Mouse (Mus musculus) neural tube, embryonic 12.5 days (tissue): ENCODE data around the gene Por. TPM values are rescaled to one million over a fixed set of nuclear protein-coding genes. Genes with fewer than 3 reads are reported as not detected.
A peak's percentile ranks its signal among the peaks of the same experiment; 100 is the strongest.

Experiments
- ATAC-seq: fragments of 200-750 bp; cut with Nextera tagmentation; 2 replicates; pipeline ENCODE4 v1.8.0; 2017; ENCODE audit warnings: low read depth, mild to moderate bottlenecking, moderate TSS enrichment, moderate library complexity; ENCODE audit not compliant: low FRiP score
- H3K27ac ChIP-seq: fragments of 300-500 bp; sonication (generic); 2 replicates; pipeline ENCODE4 v1.5.1; 2016
- H3K27me3 ChIP-seq: fragments of 300-500 bp; sonication (generic); replicated peaks from 2 replicates; pipeline ENCODE4 v1.6.1; 2016; ENCODE audit warnings: mild to moderate bottlenecking
- H3K36me3 ChIP-seq: fragments of 300-500 bp; sonication (generic); 2 replicates; pipeline ENCODE4 v1.6.1; 2016; ENCODE audit warnings: mild to moderate bottlenecking
- H3K4me1 ChIP-seq: fragments of 300-500 bp; sonication (generic); 2 replicates; pipeline ENCODE4 v1.6.1; 2016
- H3K4me2 ChIP-seq: fragments of 300-500 bp; sonication (generic); replicated peaks from 2 replicates; pipeline ENCODE4 v1.6.1; 2016; ENCODE audit warnings: mild to moderate bottlenecking
- H3K4me3 ChIP-seq: fragments of 300-500 bp; sonication (generic); 2 replicates; pipeline ENCODE4 v1.5.1; 2016
- H3K9ac ChIP-seq: fragments of 300-500 bp; sonication (generic); 2 replicates; pipeline ENCODE4 v1.6.1; 2016; ENCODE audit warnings: mild to moderate bottlenecking
- H3K9me3 ChIP-seq: fragments of 300-500 bp; sonication (generic); 2 replicates; pipeline ENCODE4 v1.6.1; 2016; ENCODE audit warnings: mild to moderate bottlenecking
- WGBS: fragments of 180-500 bp; shearing (Covaris S2); methylation state at CpG from one replicate; pipeline ENCODE4 v1.1.7; 2016; 5-methylcytosine and 5-hydroxymethylcytosine counted together
- polyA plus RNA-seq: library from polyadenylated mRNA; unstranded; fragments of >200 nt; fragmentation: Nextera tagmentation; extraction: Ambion mirVana; gene quantifications from 2 replicates; pipeline ENCODE4 v1.2.1, GENCODE M21; 2016

Gene Por
- polyA plus RNA-seq, 1 experiment from 2014 or later = 112 TPM

DNA sequence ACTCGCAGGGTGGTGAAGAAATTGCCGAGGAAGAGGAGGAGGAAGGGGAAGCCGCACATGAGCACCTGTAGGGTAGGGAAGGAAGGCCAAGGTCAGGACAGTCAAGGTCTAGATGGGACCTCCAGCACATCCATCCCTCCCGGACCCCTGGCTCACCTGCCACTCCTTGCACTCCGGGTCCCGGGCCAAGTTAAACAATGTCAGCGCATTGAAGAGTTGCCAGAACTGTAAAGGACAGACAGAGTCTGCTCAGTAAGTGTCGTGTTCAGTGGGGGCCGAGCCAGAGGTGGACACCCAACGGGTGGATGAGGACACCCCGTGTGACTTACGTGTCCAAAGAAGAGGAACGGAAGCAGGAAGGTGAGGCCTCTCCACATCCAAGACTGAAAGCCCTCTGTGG lies 65.9 kb downstream of the Por start:
- WGBS = 93% methylated on average over 13 of the region's 13 CpGs
- Histone ChIP-seq H3K9ac (no peak overlapping the region), H3K27me3 (no peaks in the 10 kb centered on the region), H3K9me3 (no peaks in the 10 kb centered on the region), H3K27ac (no peak overlapping the region), H3K4me3 (no peak overlapping the region), H3K4me1 (no peaks in the 10 kb centered on the region), H3K36me3 (peaks cover 79% of the 10 kb centered on the region), H3K4me2 (no peak overlapping the region)
- no peak for ATAC-seq

DNA sequence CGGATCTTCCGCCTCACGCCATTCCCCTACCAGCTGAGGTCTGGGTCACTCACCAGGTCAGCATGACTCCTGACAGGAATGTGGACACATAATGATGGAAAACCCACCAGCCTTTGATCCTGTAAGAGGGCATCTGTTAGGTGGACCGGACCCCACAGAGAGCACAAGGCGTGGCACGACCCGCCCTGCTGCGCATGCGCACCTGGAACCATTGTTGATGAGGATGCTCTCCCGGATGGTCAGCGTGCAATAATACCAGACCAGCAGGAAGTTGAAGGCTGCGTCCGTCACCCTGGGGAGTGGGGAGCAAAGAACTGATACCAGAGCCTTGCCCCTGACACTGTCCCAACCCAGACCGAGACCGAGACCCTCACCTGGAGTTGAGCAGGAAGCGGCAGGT lies 66.7 kb downstream of the Por start:
- no peak overlapping the region for H3K27ac ChIP-seq
- 91% methylated on average over 16 of the region's 16 CpGs for WGBS
- no peaks in the 10 kb centered on the region for H3K27me3 ChIP-seq
- no peaks in the 10 kb centered on the region for H3K4me1 ChIP-seq
- H3K9me3 ChIP-seq = no peaks in the 10 kb centered on the region
- H3K4me2 ChIP-seq = no peak overlapping the region
- no peak overlapping the region for H3K4me3 ChIP-seq
- no peak for ATAC-seq
- peaks cover 79% of the 10 kb centered on the region for H3K36me3 ChIP-seq
- no peak overlapping the region for H3K9ac ChIP-seq

- WGBS = 83% methylated on average over 7 of the region's 7 CpGs
- Histone ChIP-seq H3K27ac (no peak overlapping the region), H3K4me2 (no peak overlapping the region), H3K27me3 (no peaks in the 10 kb centered on the region), H3K4me3 (no peak overlapping the region), H3K9ac (no peak overlapping the region), H3K4me1 (no peaks in the 10 kb centered on the region), H3K9me3 (no peaks in the 10 kb centered on the region), H3K36me3 (peaks cover 78% of the 10 kb centered on the region)
- ATAC-seq = no peak
Observed at GRCm38 (mm10) chr5:135737154-135737553, 67.3 kb downstream of the Por start.

- H3K27me3 ChIP-seq = no peaks in the 10 kb centered on the region
- H3K4me3 ChIP-seq = no peak overlapping the region
- no peak overlapping the region for H3K4me2 ChIP-seq
- no peak for ATAC-seq
- no peak overlapping the region for H3K27ac ChIP-seq
- peaks cover 67% of the 10 kb centered on the region for H3K36me3 ChIP-seq
- no peak overlapping the region for H3K9ac ChIP-seq
- peaks cover 8% of the 10 kb centered on the region for H3K4me1 ChIP-seq
- WGBS = 19% methylated on average over 6 of the region's 6 CpGs
- H3K9me3 ChIP-seq = no peaks in the 10 kb centered on the region
Observed at GRCm38 (mm10) chr5:135738266-135738665, 68.4 kb downstream of the Por start.

- WGBS = 71% methylated on average over 10 of the region's 10 CpGs
- H3K36me3 ChIP-seq = peaks cover 28% of the 10 kb centered on the region
Observed at GRCm38 (mm10) chr5:135742156-135742555, 72.3 kb downstream of the Por start.

DNA sequence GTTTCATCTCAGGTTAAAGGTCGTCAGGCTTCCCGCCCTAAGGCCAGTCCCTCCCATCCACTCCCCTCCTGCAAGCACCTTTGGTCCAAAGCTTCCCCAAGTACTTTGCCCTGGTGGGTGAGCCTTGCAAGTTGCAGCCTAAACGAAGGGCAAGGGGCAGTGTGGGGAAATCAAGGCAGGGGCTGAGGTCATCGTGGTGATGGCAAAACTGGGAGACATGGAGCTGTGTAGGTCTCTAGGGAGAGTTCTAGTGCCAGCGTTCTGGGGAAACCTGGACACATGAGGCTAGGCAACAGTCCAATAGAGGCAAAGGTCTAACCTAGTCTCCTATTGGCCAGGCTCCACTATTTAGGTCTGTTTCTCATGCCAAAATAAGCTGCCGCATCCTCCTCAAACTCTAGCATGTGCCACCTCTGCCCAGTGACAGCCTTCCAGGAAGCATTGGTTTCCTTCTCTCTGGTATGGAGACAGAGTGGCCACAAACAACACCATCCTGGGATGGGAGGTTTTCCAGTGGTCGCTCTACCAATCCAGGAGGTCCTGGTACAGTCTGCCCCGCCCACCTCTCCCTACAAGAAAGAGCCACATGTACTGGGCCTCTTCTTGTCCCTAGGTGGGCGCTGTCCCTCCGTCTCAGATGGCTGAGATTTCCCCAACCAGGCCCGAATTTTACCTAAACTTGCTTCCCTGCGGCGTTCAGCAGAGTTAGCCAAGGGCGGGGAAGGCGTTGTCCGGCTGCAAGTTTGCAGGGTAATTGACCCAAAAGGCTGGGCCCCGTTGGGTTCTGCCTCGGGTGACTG lies 73.3 kb downstream of the Por start:
- WGBS = 23% methylated on average over 18 of the region's 18 CpGs
- peak overlapping the region; percentile 96 for H3K4me2 ChIP-seq
- H3K27ac ChIP-seq = no peak overlapping the region
- H3K9ac ChIP-seq = peak overlapping the region; percentile 84
- peaks cover 9% of the 10 kb centered on the region; the same call in 1 of the 2 replicates for H3K9me3 ChIP-seq
- H3K27me3 ChIP-seq = no peaks in the 10 kb centered on the region
- peak; percentile 59; the same call in 1 of the 2 replicates for ATAC-seq
- peaks cover 20% of the 10 kb centered on the region for H3K36me3 ChIP-seq
- peaks cover 14% of the 10 kb centered on the region for H3K4me1 ChIP-seq
- H3K4me3 ChIP-seq = peak overlapping the region; percentile 85

More at GRCm38 (mm10) chr5:135742156-135742555, 72.3 kb downstream of the Por start:
- H3K9me3 ChIP-seq = no peaks in the 10 kb centered on the region
- no peaks in the 10 kb centered on the region for H3K27me3 ChIP-seq
- H3K4me2 ChIP-seq = no peak overlapping the region
- peaks cover 14% of the 10 kb centered on the region for H3K4me1 ChIP-seq
- no peak overlapping the region for H3K27ac ChIP-seq
- H3K4me3 ChIP-seq = no peak overlapping the region
- H3K9ac ChIP-seq = no peak overlapping the region
- ATAC-seq = no peak

DNA sequence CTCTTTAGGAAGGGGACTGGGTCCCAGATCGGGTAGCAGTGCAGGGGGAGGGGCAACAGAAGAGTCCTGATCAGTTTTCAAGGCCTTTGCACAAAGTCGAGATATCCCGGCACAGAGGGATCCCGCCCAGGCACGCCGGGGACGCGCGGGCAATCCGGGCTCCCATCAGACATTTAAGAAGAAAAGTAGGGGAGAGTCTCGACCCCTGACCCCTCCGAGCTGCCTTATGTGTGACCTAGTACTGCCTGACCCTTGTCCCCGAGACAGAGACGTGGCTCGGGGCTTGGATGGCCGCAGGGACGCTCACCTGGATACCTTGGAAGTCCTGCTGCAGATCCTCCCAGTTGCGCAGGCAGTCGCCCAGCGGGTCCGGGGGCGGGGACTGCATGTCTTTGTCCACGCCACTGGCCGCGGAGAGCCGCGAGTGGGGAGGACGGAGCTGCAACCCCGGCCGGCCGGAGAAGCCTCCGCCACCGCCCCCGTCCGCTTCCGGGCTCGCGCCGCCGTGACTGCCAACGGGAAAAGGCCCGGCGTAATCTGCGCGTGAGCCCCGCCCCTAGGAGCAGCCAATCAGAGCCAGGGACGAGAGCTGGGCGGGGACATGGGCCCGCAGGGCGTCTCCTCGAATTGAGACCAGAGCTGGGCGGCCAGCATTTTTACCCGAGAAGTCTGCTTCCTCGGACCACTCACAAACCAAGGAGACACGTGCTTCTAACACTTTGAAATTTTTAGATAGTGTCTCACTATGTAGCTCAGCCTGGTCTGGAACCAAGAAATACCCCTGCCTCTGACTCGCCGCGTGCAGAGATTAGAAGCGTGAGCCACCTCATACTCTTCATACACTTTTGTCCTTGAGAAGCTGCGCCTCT lies 74.1 kb downstream of the Por start, which contains the start of gene Tmem120a:
Gene Tmem120a (minus strand): TSS at position 708 of the 869 bp plus-strand sequence.
- no peak within 1 kb of the TSS for H3K27ac ChIP-seq
- ATAC-seq = peak; percentile 94
- under 1% methylated on average over 60 of the region's 60 CpGs for whole genome bisulfite sequencing
- H3K9ac ChIP-seq = peak within 1 kb of the TSS; percentile 84
- peaks cover 14% of the 10 kb centered on the region for H3K4me1 ChIP-seq
- H3K4me3 ChIP-seq = peak within 1 kb of the TSS; percentile 85
- no peaks in the 10 kb centered on the region for H3K27me3 ChIP-seq
- peak within 1 kb of the TSS; percentile 96 for H3K4me2 ChIP-seq
- H3K36me3 ChIP-seq = peaks cover 18% of the 10 kb centered on the region
- H3K9me3 ChIP-seq = peaks cover 16% of the 10 kb centered on the region; the same call in 1 of the 2 replicates

DNA sequence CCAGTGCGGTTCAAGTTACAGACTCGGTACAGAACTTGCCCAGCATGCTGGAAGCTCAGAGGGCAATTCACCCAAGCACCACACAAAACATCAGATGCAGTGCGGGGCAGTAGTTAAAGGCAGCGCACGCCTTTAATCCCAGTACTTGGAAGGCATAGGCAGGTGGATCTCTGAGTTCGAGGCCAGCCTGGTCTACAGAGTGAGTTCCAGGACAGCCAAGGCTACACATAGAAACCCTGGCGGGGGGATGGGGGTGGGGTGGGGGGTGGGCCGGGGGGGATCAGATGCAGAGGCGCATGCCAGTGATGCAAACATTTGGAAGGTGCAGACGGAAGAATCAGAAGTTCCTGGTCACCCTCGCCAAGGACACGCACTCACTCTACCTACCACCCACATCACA lies 74.9 kb downstream of the Por start:
- Histone ChIP-seq H3K4me1 (peaks cover 14% of the 10 kb centered on the region), H3K4me3 (0 out of 2 replicates have a peak overlapping the region, but pooled peaks have one; percentile 85), H3K9me3 (peaks cover 17% of the 10 kb centered on the region; the same call in 1 of the 2 replicates), H3K4me2 (peak overlapping the region; percentile 96), H3K27ac (no peak overlapping the region), H3K27me3 (no peaks in the 10 kb centered on the region), H3K36me3 (peaks cover 18% of the 10 kb centered on the region), H3K9ac (no peak overlapping the region)
- no peak for ATAC-seq
- WGBS = 26% methylated on average over 12 of the region's 12 CpGs

DNA sequence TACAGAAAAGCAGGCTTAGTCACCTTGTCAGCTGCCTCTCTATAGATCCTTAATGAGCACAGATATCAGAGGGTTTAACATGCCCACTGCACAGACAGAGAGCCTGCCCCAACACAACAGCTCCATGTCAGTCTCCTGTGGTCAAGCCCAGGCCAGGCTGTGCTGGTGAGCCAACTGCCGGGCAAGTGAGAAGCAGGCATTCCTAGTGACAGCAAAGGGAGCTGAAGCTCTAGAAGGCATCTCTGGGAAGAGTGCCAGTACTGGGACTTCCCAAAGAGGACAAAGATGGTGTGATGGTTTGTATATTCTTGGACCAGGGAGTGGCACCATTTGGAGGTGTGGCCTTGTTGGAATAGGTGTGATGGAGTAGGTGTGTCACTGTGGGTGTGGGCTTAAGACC lies 81.2 kb downstream of the Por start:
- no peak overlapping the region for H3K27ac ChIP-seq
- WGBS = 84% methylated on average over 1 of the region's 1 CpGs
- no peak overlapping the region for H3K4me3 ChIP-seq
- no peaks in the 10 kb centered on the region for H3K4me1 ChIP-seq
- no peaks in the 10 kb centered on the region for H3K36me3 ChIP-seq
- no peak for ATAC-seq
- H3K4me2 ChIP-seq = no peak overlapping the region
- H3K9me3 ChIP-seq = peaks cover 17% of the 10 kb centered on the region; the same call in 1 of the 2 replicates
- H3K9ac ChIP-seq = no peak overlapping the region
- no peaks in the 10 kb centered on the region for H3K27me3 ChIP-seq

GRCm38 (mm10) chr5:135751595-135751994 lies 81.8 kb downstream of the Por start:
- Histone ChIP-seq H3K9ac (no peak overlapping the region), H3K4me1 (no peaks in the 10 kb centered on the region), H3K4me2 (no peak overlapping the region), H3K36me3 (no peaks in the 10 kb centered on the region), H3K27ac (no peak overlapping the region), H3K4me3 (no peak overlapping the region), H3K9me3 (peaks cover 17% of the 10 kb centered on the region; the same call in 1 of the 2 replicates), H3K27me3 (no peaks in the 10 kb centered on the region)
- no peak for ATAC-seq
- 80% methylated on average over 2 of the region's 2 CpGs for WGBS

GRCm38 (mm10) chr5:135761881-135762280 lies 92.0 kb downstream of the Por start:
- no peaks in the 10 kb centered on the region for H3K36me3 ChIP-seq
- H3K9ac ChIP-seq = no peak overlapping the region
- no peak for ATAC-seq
- no peak overlapping the region for H3K4me3 ChIP-seq
- WGBS = 72% methylated on average over 3 of the region's 3 CpGs
- no peaks in the 10 kb centered on the region for H3K27me3 ChIP-seq
- no peak overlapping the region for H3K27ac ChIP-seq
- H3K4me1 ChIP-seq = no peaks in the 10 kb centered on the region
- no peak overlapping the region for H3K4me2 ChIP-seq
- no peaks in the 10 kb centered on the region for H3K9me3 ChIP-seq

- Histone ChIP-seq H3K4me3 (no peak overlapping the region), H3K9ac (no peak overlapping the region), H3K27ac (no peak overlapping the region), H3K9me3 (no peaks in the 10 kb centered on the region), H3K4me2 (no peak overlapping the region), H3K36me3 (no peaks in the 10 kb centered on the region), H3K27me3 (no peaks in the 10 kb centered on the region), H3K4me1 (no peaks in the 10 kb centered on the region)
- 4% methylated on average over 7 of the region's 7 CpGs for WGBS
- no peak for ATAC-seq
Observed at GRCm38 (mm10) chr5:135763526-135763925, 93.7 kb downstream of the Por start.
